Mouse (Mus musculus) limb, embryonic 12.5 days (tissue): ENCODE measurements around the gene Mrpl24. TPM values are rescaled to one million over a fixed set of nuclear protein-coding genes. Genes with fewer than 3 reads are reported as not detected.
A peak's percentile ranks its signal among the peaks of the same experiment; 100 is the strongest.

Experiments
- ATAC-seq: fragments of 200-750 bp; cut with Nextera tagmentation; 2 replicates; pipeline ENCODE4 v1.8.0; 2017; ENCODE audit warnings: low read depth, moderate TSS enrichment; ENCODE audit not compliant: insufficient number of reproducible peaks, insufficient read depth, low FRiP score, low TSS enrichment
- H3K27ac ChIP-seq: fragments of 300-500 bp; sonication (generic); 2 replicates; pipeline ENCODE4 v1.5.1; 2016; ENCODE audit warnings: mild to moderate bottlenecking, moderate library complexity
- H3K27me3 ChIP-seq: fragments of 300-500 bp; sonication (generic); 2 replicates; pipeline ENCODE4 v1.6.1; 2016; ENCODE audit warnings: mild to moderate bottlenecking, moderate library complexity
- H3K36me3 ChIP-seq: fragments of 300-500 bp; sonication (generic); 2 replicates; pipeline ENCODE4 v1.6.1; 2016; ENCODE audit warnings: mild to moderate bottlenecking, moderate library complexity
- H3K4me1 ChIP-seq: fragments of 300-500 bp; sonication (generic); replicated peaks from 2 replicates; pipeline ENCODE4 v1.6.1; 2016
- H3K4me2 ChIP-seq: fragments of 300-500 bp; sonication (generic); 2 replicates; pipeline ENCODE4 v1.6.1; 2016; ENCODE audit warnings: mild to moderate bottlenecking, moderate library complexity
- H3K4me3 ChIP-seq: fragments of 300-500 bp; sonication (generic); replicated peaks from 2 replicates; pipeline ENCODE4 v1.5.1; 2016; ENCODE audit warnings: mild to moderate bottlenecking
- H3K9ac ChIP-seq: fragments of 300-500 bp; sonication (generic); replicated peaks from 2 replicates; pipeline ENCODE4 v1.6.1; 2016; ENCODE audit warnings: mild to moderate bottlenecking, moderate library complexity
- H3K9me3 ChIP-seq: fragments of 300-500 bp; sonication (generic); 2 replicates; pipeline ENCODE4 v1.6.1; 2016; ENCODE audit warnings: mild to moderate bottlenecking, moderate library complexity
- WGBS: fragments of 180-500 bp; shearing (Covaris S2); methylation state at CpG from one replicate; pipeline ENCODE4 v1.1.7; 2016; 5-methylcytosine and 5-hydroxymethylcytosine counted together
- polyA plus RNA-seq: library from polyadenylated mRNA; unstranded; fragments of >200 nt; fragmentation: Nextera tagmentation; extraction: Ambion mirVana; gene quantifications from 2 replicates; pipeline ENCODE4 v1.2.1, GENCODE M21; 2016

The Mrpl24 gene
- polyA plus RNA-seq, 1 experiment from 2014 or later = 85.9 TPM

DNA sequence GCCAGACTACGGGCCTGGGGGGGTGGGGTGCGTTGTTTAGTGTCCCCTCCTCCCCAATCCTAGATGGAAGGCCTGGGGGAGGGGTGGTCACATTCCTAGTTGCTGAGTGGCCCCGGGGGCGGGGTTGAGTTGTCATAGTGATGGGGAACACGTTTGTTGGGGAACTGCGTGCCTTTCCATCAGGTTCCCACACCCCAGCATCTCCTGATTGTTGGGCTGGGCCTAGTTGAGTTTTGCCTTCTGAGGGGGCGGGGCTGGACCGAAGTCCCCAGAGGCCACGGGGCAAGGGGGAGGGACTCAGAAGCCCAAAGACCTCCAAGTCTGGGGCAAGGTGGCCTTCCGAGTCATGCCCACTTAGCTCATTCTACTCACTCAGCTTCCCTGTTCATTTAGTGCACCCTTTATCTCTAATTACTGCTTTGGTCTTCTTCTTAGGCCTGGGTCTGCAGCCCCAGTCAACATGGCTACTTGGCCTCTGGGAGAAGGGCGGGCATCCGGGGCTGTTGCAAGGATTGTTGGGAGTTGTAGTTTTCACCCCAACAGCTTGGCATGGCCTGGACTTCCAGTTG, 8.6 kb upstream of the Mrpl24 start:
- H3K27me3 ChIP-seq = no peaks in the 10 kb centered on the region
- ATAC-seq = peak; percentile 24; the same call in 1 of the 2 replicates
- peak overlapping the region; percentile 53 for H3K9ac ChIP-seq
- H3K36me3 ChIP-seq = peaks cover 28% of the 10 kb centered on the region
- no peaks in the 10 kb centered on the region for H3K9me3 ChIP-seq
- peak overlapping the region; percentile 84 for H3K27ac ChIP-seq
- 5% methylated on average over 12 of the region's 12 CpGs for WGBS
- peaks cover 39% of the 10 kb centered on the region for H3K4me1 ChIP-seq
- peak overlapping the region; percentile 38 for H3K4me3 ChIP-seq
- H3K4me2 ChIP-seq = peak overlapping the region; percentile 94

DNA sequence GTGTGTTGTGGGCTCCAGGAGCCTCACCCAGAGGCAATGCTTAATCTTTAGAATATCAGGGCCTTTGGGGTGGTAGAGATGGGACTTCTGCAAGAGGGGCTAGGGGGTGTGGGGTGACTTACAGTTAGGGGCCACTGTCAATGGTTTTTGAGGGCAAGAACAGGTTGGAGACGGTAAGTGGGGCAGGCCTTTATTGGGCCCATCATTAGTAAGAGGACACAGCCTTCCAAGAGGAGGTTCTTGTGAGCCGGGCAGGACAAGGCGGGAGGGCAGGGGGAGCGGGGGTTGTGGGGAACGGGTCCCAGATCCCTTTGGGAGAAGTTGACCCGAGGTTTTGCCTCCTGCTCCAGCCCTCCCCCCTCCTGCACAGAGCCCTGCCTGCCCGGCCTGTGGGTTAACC, 5.8 kb upstream of the Mrpl24 start:
- no peak overlapping the region for H3K9ac ChIP-seq
- no peaks in the 10 kb centered on the region for H3K27me3 ChIP-seq
- ATAC-seq = no peak
- H3K4me3 ChIP-seq = no peak overlapping the region
- no peaks in the 10 kb centered on the region for H3K9me3 ChIP-seq
- peaks cover 49% of the 10 kb centered on the region for H3K36me3 ChIP-seq
- 81% methylated on average over 7 of the region's 7 CpGs for WGBS
- no peak overlapping the region for H3K27ac ChIP-seq
- H3K4me2 ChIP-seq = no peak overlapping the region
- peaks cover 29% of the 10 kb centered on the region for H3K4me1 ChIP-seq

DNA sequence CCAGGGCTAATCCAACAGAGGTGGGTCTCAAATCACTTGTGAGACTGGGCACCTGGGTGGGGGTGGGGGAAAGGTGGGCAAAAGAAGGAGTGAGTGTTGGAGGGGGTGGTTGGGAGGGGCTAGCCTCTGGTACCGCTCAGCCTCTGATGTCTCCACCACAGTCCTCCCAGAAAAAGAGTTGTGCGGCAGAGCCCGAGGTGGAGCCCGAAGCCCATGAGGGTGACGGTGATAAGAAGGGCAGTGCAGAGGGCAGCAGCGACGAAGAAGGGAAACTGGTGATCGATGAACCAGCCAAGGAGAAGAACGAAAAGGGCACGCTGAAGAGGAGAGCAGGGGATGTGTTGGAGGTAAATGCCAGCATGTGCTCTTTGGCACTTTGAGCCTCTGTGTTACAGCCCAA, 5.4 kb upstream of the Mrpl24 start:
- Histone ChIP-seq H3K9me3 (no peaks in the 10 kb centered on the region), H3K4me3 (no peak overlapping the region), H3K27me3 (no peaks in the 10 kb centered on the region), H3K4me2 (no peak overlapping the region), H3K4me1 (peaks cover 25% of the 10 kb centered on the region), H3K27ac (no peak overlapping the region), H3K36me3 (peaks cover 49% of the 10 kb centered on the region), H3K9ac (no peak overlapping the region)
- no peak for ATAC-seq
- WGBS = 96% methylated on average over 10 of the region's 10 CpGs

DNA sequence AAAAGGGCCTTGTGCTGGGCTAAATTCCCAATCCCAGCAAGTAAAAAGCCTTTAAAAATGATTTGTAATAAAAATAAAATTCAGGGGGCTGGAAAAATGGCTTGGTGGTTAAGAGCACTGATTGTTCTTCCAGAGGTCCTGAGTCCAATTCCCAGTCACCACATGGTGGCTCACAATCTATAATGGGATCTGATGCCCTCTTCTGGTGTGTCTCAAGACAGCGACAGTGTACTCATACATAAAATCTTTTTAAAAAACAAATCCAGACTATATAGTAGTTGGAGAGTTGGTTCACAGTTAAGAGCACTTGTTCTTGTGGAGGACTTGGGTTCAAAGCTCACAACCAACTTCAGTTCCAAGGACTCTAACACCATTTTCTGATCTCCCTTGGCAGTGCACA, 2.3 kb upstream of the Mrpl24 start:
- H3K4me1 ChIP-seq = peaks cover 8% of the 10 kb centered on the region
- ATAC-seq = no peak
- no peaks in the 10 kb centered on the region for H3K27me3 ChIP-seq
- peaks cover 53% of the 10 kb centered on the region for H3K36me3 ChIP-seq
- no peak overlapping the region for H3K9ac ChIP-seq
- no peak overlapping the region for H3K4me2 ChIP-seq
- H3K9me3 ChIP-seq = no peaks in the 10 kb centered on the region
- no peak overlapping the region for H3K27ac ChIP-seq
- no peak overlapping the region for H3K4me3 ChIP-seq
- WGBS = 92% methylated on average over 1 of the region's 1 CpGs

- H3K4me3 ChIP-seq = peak overlapping the region; percentile 58
- peak overlapping the region; percentile 42 for H3K4me2 ChIP-seq
- no peaks in the 10 kb centered on the region for H3K9me3 ChIP-seq
- no peak for ATAC-seq
- H3K4me1 ChIP-seq = peaks cover 8% of the 10 kb centered on the region
- peak overlapping the region; percentile 41; the same call in 1 of the 2 replicates for H3K27ac ChIP-seq
- H3K9ac ChIP-seq = no peak overlapping the region
- 88% methylated on average over 1 of the region's 1 CpGs for WGBS
- H3K36me3 ChIP-seq = peaks cover 62% of the 10 kb centered on the region
- H3K27me3 ChIP-seq = no peaks in the 10 kb centered on the region
Measured at GRCm38 (mm10) chr3:87918551-87918950, 755 bp upstream of the Mrpl24 start.

DNA sequence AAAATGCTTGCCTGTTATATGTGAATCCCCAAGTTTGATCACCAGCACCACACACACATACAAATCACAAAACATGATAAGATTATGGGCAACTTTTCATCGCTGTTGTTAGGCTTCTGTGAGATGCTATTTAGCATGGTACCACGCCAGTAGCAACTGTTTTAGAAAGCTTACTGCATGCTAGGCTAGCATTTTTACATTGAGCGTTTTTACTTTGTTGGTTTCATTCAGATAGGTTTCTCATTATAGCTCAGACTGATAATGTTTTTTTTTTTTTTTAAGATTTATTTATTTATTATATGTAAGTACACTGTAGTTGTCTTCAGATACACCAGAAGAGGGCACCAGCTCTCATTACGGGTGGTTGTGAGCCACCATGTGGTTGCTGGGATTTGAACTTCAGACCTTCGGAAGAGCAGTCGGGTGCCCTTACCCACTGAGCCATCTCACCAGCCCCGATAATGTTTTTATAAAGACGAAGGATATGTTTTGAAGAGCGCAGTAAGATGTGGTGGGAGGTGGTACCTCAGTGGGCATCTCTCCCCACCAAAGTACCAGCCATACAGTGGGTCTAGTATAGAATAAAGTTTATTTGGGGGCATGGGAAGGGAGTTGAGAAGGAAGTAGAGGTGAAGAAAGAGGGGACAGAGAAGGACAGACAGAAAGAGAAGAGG, 1.1 kb downstream of the Mrpl24 start:
- H3K9ac ChIP-seq = peak overlapping the region; percentile 68; the same call in 1 of the 2 replicates
- peak overlapping the region; percentile 58 for H3K4me3 ChIP-seq
- WGBS = 65% methylated on average over 9 of the region's 9 CpGs
- H3K27ac ChIP-seq = no peak overlapping the region
- H3K4me2 ChIP-seq = peak overlapping the region; percentile 86
- H3K9me3 ChIP-seq = no peaks in the 10 kb centered on the region
- no peak for ATAC-seq
- peaks cover 62% of the 10 kb centered on the region for H3K36me3 ChIP-seq
- H3K27me3 ChIP-seq = no peaks in the 10 kb centered on the region
- H3K4me1 ChIP-seq = peaks cover 8% of the 10 kb centered on the region

DNA sequence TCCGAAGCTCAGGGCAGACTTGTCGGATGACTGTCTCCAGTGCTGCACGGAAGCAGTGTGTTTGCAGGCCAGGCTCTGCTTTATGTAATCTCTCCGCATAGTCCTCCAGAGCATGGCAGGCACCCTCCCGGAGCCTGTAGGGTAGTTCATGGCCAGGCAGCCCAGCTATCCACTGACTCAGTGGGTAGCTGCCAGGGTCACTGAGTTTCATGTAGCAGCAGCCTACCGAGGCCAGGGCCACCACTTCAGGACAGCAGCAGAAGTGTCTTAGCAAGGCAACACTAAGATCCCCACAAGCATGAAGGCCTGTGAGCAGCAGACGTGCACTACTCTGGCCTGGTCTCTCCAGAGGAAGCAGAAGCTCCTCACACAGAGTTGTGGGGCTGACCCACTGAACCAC, 5.7 kb downstream of the Mrpl24 start:
- 93% methylated on average over 7 of the region's 7 CpGs for WGBS

GRCm38 (mm10) chr3:87927452-87927851, 8.1 kb downstream of the Mrpl24 start:
- no peak overlapping the region for H3K9ac ChIP-seq
- 92% methylated on average over 5 of the region's 5 CpGs for WGBS
- ATAC-seq = no peak

More for the DNA sequence above, 5.7 kb downstream of the Mrpl24 start:
- H3K9me3 ChIP-seq = no peaks in the 10 kb centered on the region
- no peak overlapping the region for H3K27ac ChIP-seq
- peaks cover 14% of the 10 kb centered on the region for H3K4me1 ChIP-seq
- H3K27me3 ChIP-seq = no peaks in the 10 kb centered on the region
- no peak overlapping the region for H3K4me2 ChIP-seq
- no peak overlapping the region for H3K4me3 ChIP-seq
- H3K9ac ChIP-seq = no peak overlapping the region
- ATAC-seq = no peak
- peaks cover 64% of the 10 kb centered on the region for H3K36me3 ChIP-seq

DNA sequence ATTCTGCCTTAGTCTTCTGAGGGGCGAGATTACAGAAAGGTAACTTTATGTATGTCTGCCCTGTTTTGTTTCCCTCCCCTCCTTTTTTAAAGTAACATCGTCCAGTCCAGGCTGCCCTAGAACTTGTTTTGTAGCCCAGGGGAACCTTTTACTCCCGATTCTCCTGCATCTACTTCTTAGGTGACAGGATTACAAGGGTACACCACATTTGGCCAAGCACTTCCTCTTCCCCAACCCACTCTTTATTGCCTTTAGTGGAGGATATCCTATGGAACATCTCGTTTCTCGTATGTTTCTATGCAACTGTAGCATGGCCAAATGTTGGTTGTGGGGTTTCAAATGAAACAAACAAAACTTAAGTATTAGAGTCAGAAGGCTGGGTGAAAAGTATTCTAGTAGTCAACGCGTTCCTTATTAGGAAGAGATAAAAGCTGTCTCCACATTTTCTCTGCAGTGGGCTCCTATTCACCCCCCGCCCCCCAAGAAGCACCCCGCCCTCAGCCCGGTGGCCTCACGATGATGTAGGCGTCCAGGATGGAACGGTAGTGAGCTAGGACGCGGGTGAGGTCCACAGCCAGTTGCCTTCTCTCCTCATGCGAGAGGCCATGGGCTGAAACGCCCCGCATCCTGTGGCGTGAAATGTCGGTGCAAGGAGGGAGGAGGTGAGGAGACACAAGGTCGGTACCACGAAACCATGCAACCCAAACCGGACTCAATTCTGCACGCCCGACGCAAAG, 10.2 kb downstream of the Mrpl24 start:
- H3K9ac ChIP-seq = peak overlapping the region; percentile 86
- ATAC-seq = no peak
- peak overlapping the region; percentile 89; the same call in 1 of the 2 replicates for H3K27ac ChIP-seq
- no peaks in the 10 kb centered on the region for H3K9me3 ChIP-seq
- peaks cover 22% of the 10 kb centered on the region for H3K4me1 ChIP-seq
- H3K4me3 ChIP-seq = peak overlapping the region; percentile 97
- peaks cover 62% of the 10 kb centered on the region for H3K36me3 ChIP-seq
- H3K27me3 ChIP-seq = no peaks in the 10 kb centered on the region
- peak overlapping the region; percentile 89 for H3K4me2 ChIP-seq
- 7% methylated on average over 26 of the region's 26 CpGs for WGBS

More at GRCm38 (mm10) chr3:87927452-87927851, 8.1 kb downstream of the Mrpl24 start:
- Histone ChIP-seq H3K36me3 (peaks cover 65% of the 10 kb centered on the region), H3K4me2 (no peak overlapping the region), H3K27ac (no peak overlapping the region), H3K4me3 (no peak overlapping the region; the same call in 1 of the 2 replicates), H3K27me3 (no peaks in the 10 kb centered on the region), H3K9me3 (no peaks in the 10 kb centered on the region), H3K4me1 (peaks cover 22% of the 10 kb centered on the region)

- Histone ChIP-seq H3K4me3 (peak within 1 kb of the TSS; percentile 97), H3K27ac (peak within 1 kb of the TSS; percentile 89), H3K4me1 (peaks cover 22% of the 10 kb centered on the region), H3K4me2 (peak within 1 kb of the TSS; percentile 89), H3K27me3 (no peaks in the 10 kb centered on the region), H3K36me3 (peaks cover 62% of the 10 kb centered on the region), H3K9ac (peak within 1 kb of the TSS; percentile 86), H3K9me3 (no peaks in the 10 kb centered on the region)
- peak; percentile 94 for ATAC-seq
- under 1% methylated on average over 67 of the region's 78 CpGs for WGBS
Measured at GRCm38 (mm10) chr3:87930078-87930795, 10.9 kb downstream of the Mrpl24 start, which contains the start of the genes Isg20l2 and Rrnad1. Gene Isg20l2 (plus strand): TSS chr3:87930314. Gene Rrnad1 (minus strand): TSS chr3:87930717.

- ATAC-seq = no peak
- H3K4me1 ChIP-seq = peaks cover 25% of the 10 kb centered on the region
- H3K4me2 ChIP-seq = no peak overlapping the region
- no peak overlapping the region for H3K9ac ChIP-seq
- no peaks in the 10 kb centered on the region for H3K9me3 ChIP-seq
- no peak overlapping the region for H3K4me3 ChIP-seq
- H3K36me3 ChIP-seq = peaks cover 71% of the 10 kb centered on the region
- WGBS = 79% methylated on average over 5 of the region's 5 CpGs
- no peak overlapping the region for H3K27ac ChIP-seq
- no peaks in the 10 kb centered on the region for H3K27me3 ChIP-seq
Measured at GRCm38 (mm10) chr3:87934026-87934425, 14.7 kb downstream of the Mrpl24 start.
